Mouse (Mus musculus): ENCODE measurements around the gene Uchl5.

The Uchl5 gene

GRCm38 (mm10) chr1:143776446-143777411 lies at the start of gene Uchl5, which contains the start of gene Trove2:
Uchl5 (plus strand) TSS chr1:143777272.
Trove2 (minus strand) TSS chr1:143777068.
- DNase-seq (ENCODE audit: low read depth in 1 of 2, low spot score in 2 of 2), result peak; percentile 91 to 94

- DNase-seq (ENCODE audit: low read depth in 1 of 2, low spot score in 2 of 2), result no peak
Observed at GRCm38 (mm10) chr1:143727701-143728445, 49.2 kb upstream of the Uchl5 start.

GRCm38 (mm10) chr1:143730899-143731298 lies 46.2 kb upstream of the Uchl5 start:
- DNase-seq (ENCODE audit: low read depth in 1 of 2, low spot score in 2 of 2), result no peak

GRCm38 (mm10) chr1:143731691-143732090 lies 45.4 kb upstream of the Uchl5 start:
- DNase-seq (ENCODE audit: low read depth in 1 of 2, low spot score in 2 of 2), result no peak

GRCm38 (mm10) chr1:143733914-143734410 lies 43.1 kb upstream of the Uchl5 start:
- DNase-seq (ENCODE audit: low read depth in 1 of 2, low spot score in 2 of 2), result no peak

- no peak for DNase-seq (ENCODE audit: low read depth in 1 of 2, low spot score in 2 of 2)
Observed at GRCm38 (mm10) chr1:143738811-143739210, 38.3 kb upstream of the Uchl5 start.

GRCm38 (mm10) chr1:143739361-143740350 lies 37.4 kb upstream of the Uchl5 start:
- peak; percentile 30 to 58 for DNase-seq (ENCODE audit: low read depth in 1 of 2, low spot score in 2 of 2)

- no peak for DNase-seq (ENCODE audit: low read depth in 1 of 2, low spot score in 2 of 2)
Observed at GRCm38 (mm10) chr1:143740581-143740980, 36.5 kb upstream of the Uchl5 start.

- DNase-seq (ENCODE audit: low read depth in 1 of 2, low spot score in 2 of 2), result no peak
Observed at GRCm38 (mm10) chr1:143741331-143741730, 35.7 kb upstream of the Uchl5 start.

- no peak for DNase-seq (ENCODE audit: low read depth in 1 of 2, low spot score in 2 of 2)
Observed at GRCm38 (mm10) chr1:143742186-143742585, 34.9 kb upstream of the Uchl5 start.

- no peak for DNase-seq (ENCODE audit: low read depth in 1 of 2, low spot score in 2 of 2)
Observed at GRCm38 (mm10) chr1:143745871-143746270, 31.2 kb upstream of the Uchl5 start.

GRCm38 (mm10) chr1:143762159-143762558 lies 14.9 kb upstream of the Uchl5 start:
- no peak for DNase-seq (ENCODE audit: low read depth in 1 of 2, low spot score in 2 of 2)

GRCm38 (mm10) chr1:143764443-143764842 lies 12.6 kb upstream of the Uchl5 start:
- DNase-seq (ENCODE audit: low read depth in 1 of 2, low spot score in 2 of 2), result no peak

GRCm38 (mm10) chr1:143765801-143766200 lies 11.3 kb upstream of the Uchl5 start:
- DNase-seq (ENCODE audit: low read depth in 1 of 2, low spot score in 2 of 2), result no peak

GRCm38 (mm10) chr1:143766238-143766637 lies 10.8 kb upstream of the Uchl5 start:
- no peak for DNase-seq (ENCODE audit: low read depth in 1 of 2, low spot score in 2 of 2)

- no peak for DNase-seq (ENCODE audit: low read depth in 1 of 2, low spot score in 2 of 2)
Observed at GRCm38 (mm10) chr1:143770444-143771109, 6.5 kb upstream of the Uchl5 start.

GRCm38 (mm10) chr1:143773082-143773481 lies 4.0 kb upstream of the Uchl5 start:
- DNase-seq (ENCODE audit: low read depth in 1 of 2, low spot score in 2 of 2), result no peak

- DNase-seq (ENCODE audit: low read depth in 1 of 2, low spot score in 2 of 2), result no peak
Observed at GRCm38 (mm10) chr1:143773909-143774308, 3.2 kb upstream of the Uchl5 start.

GRCm38 (mm10) chr1:143777558-143778218 lies 616 bp downstream of the Uchl5 start:
- DNase-seq (ENCODE audit: low read depth in 1 of 2, low spot score in 2 of 2), result peak in 1 of 2 experiments; percentile 8

Measured in monocyte, adult 2 months (primary cell).